Mouse (Mus musculus) ES-Bruce4 (cell line): Measurements from ENCODE around the gene Gm2056.
"Not testable (repeated sequence)": the region's sequence is repeated elsewhere in the genome, so short reads cannot be mapped to it uniquely, and the experiment has no call there.

Source experiments
- CTCF ChIP-seq: IDR thresholded peaks from one replicate; pipeline ENCODE4 v1.8.1; 2011; ENCODE audit warnings: low read depth, low read length
- EP300 ChIP-seq: IDR thresholded peaks from 2 replicates; pipeline ENCODE4 v1.6.1; 2011; ENCODE audit warnings: low read depth, low read length; ENCODE audit not compliant: insufficient read depth
- POLR2A ChIP-seq: IDR thresholded peaks from one replicate; pipeline ENCODE4 v1.8.1; 2011; ENCODE audit warnings: low read length; ENCODE audit not compliant: insufficient read depth

GRCm38 (mm10) chr12:88011548-88011947, 15.3 kb upstream of the Gm2056 start, which contains the start of gene Gm2075:
- not testable (repeated sequence) for TF ChIP-seq CTCF, POLR2A, EP300
